Mouse (Mus musculus): ENCODE measurements around the gene Itfg1. TPM values are rescaled to one million over a fixed set of nuclear protein-coding genes. Genes with fewer than 3 reads are reported as not detected.
"Not testable (repeated sequence)": the region's sequence is repeated elsewhere in the genome, so short reads cannot be mapped to it uniquely, and the experiment has no call there.

The Itfg1 gene
- polyA plus RNA-seq, 1 experiment, result 28.1 TPM

GRCm38 (mm10) chr8:85800164-85800563, 40.6 kb downstream of the Itfg1 start:
- H3K4me2 ChIP-seq (ENCODE audit: low read depth), result no peak overlapping the region
- H3ac ChIP-seq (ENCODE audit: control insufficient read depth, insufficient read length), result no peak overlapping the region
- TF ChIP-seq POLR2AphosphoS2 (IDR thresholded peaks at IDR 0.05; ENCODE audit: insufficient read length, low read depth) (no peak), MYOD1 (IDR thresholded peaks at IDR 0.05; ENCODE audit: control insufficient read depth in 1 of 3, insufficient read length in 2 of 3, low read depth in 2 of 3) (no peak)

GRCm38 (mm10) chr8:85796392-85796791, 44.3 kb downstream of the Itfg1 start:
- H3K4me3 ChIP-seq; H3K36me3 ChIP-seq (ENCODE audit: control insufficient read depth, insufficient read depth); H3K4me2 ChIP-seq (ENCODE audit: low read depth); H3K79me2 ChIP-seq (ENCODE audit: control insufficient read depth, insufficient read depth); H3K27me3 ChIP-seq (ENCODE audit: control insufficient read depth, insufficient read depth, insufficient read length); H3ac ChIP-seq (ENCODE audit: control insufficient read depth, insufficient read length): not testable (repeated sequence)

More at GRCm38 (mm10) chr8:85800164-85800563, 40.6 kb downstream of the Itfg1 start:
- Histone ChIP-seq H3K36me3 (ENCODE audit: control insufficient read depth, insufficient read depth) (peaks cover 4% of the 10 kb centered on the region), H3K4me3 (no peak overlapping the region), H3K27me3 (ENCODE audit: control insufficient read depth, insufficient read depth, insufficient read length) (no peaks in the 10 kb centered on the region), H3K79me2 (ENCODE audit: control insufficient read depth, insufficient read depth) (no peaks in the 10 kb centered on the region)

GRCm38 (mm10) chr8:85788341-85788740, 52.4 kb downstream of the Itfg1 start:
- Histone ChIP-seq H3K36me3 (ENCODE audit: control insufficient read depth, insufficient read depth) (no peaks in the 10 kb centered on the region), H3K27me3 (ENCODE audit: control insufficient read depth, insufficient read depth, insufficient read length) (no peaks in the 10 kb centered on the region), H3K4me3 (no peak overlapping the region), H3ac (ENCODE audit: control insufficient read depth, insufficient read length) (no peak overlapping the region), H3K4me2 (ENCODE audit: low read depth) (no peak overlapping the region), H3K79me2 (ENCODE audit: control insufficient read depth, insufficient read depth) (no peaks in the 10 kb centered on the region)
- no peak for TF ChIP-seq REST (IDR thresholded peaks at IDR 0.05; ENCODE audit: insufficient read depth, insufficient read length)
- no peak for TF ChIP-seq USF1 (IDR thresholded peaks at IDR 0.05; ENCODE audit: low read depth)
- no peak for TF ChIP-seq MYOG (IDR thresholded peaks at IDR 0.05; ENCODE audit: control insufficient read depth in 1 of 3, insufficient read depth in 1 of 3, insufficient read length in 2 of 3, low read depth in 2 of 3)
- no peak for TF ChIP-seq CEBPB (IDR thresholded peaks at IDR 0.05; ENCODE audit: insufficient read depth, poor library complexity, severe bottlenecking)
- TF ChIP-seq MAX (IDR thresholded peaks at IDR 0.05; ENCODE audit: low read depth), result no peak
- no peak for TF ChIP-seq POLR2A (IDR thresholded peaks at IDR 0.05; ENCODE audit: insufficient read length, low read depth)
- TF ChIP-seq SRF (IDR thresholded peaks at IDR 0.05; ENCODE audit: control insufficient read depth, insufficient read length, low read depth), result no peak
- no peak for TF ChIP-seq POLR2AphosphoS2 (IDR thresholded peaks at IDR 0.05; ENCODE audit: insufficient read length, low read depth)
- TF ChIP-seq TCF3 (IDR thresholded peaks at IDR 0.05; ENCODE audit: insufficient read length, low read depth), result no peak
- TF ChIP-seq TCF12 (IDR thresholded peaks at IDR 0.05; ENCODE audit: insufficient read depth, poor library complexity, severe bottlenecking), result no peak
- no peak for TF ChIP-seq E2F4 (IDR thresholded peaks at IDR 0.05; ENCODE audit: insufficient read depth)
- no peak for TF ChIP-seq MYOD1 (IDR thresholded peaks at IDR 0.05; ENCODE audit: control insufficient read depth in 1 of 3, insufficient read length in 2 of 3, low read depth in 2 of 3)

GRCm38 (mm10) chr8:85787909-85788308, 52.8 kb downstream of the Itfg1 start:
- TF ChIP-seq CEBPB (IDR thresholded peaks at IDR 0.05; ENCODE audit: insufficient read depth, poor library complexity, severe bottlenecking) (no peak), POLR2A (IDR thresholded peaks at IDR 0.05; ENCODE audit: insufficient read length, low read depth) (no peak), MYOD1 (IDR thresholded peaks at IDR 0.05; ENCODE audit: control insufficient read depth in 1 of 3, insufficient read length in 2 of 3, low read depth in 2 of 3) (no peak), MAX (IDR thresholded peaks at IDR 0.05; ENCODE audit: low read depth) (no peak), POLR2AphosphoS2 (IDR thresholded peaks at IDR 0.05; ENCODE audit: insufficient read length, low read depth) (no peak), USF1 (IDR thresholded peaks at IDR 0.05; ENCODE audit: low read depth) (no peak), SRF (IDR thresholded peaks at IDR 0.05; ENCODE audit: control insufficient read depth, insufficient read length, low read depth) (no peak), TCF12 (IDR thresholded peaks at IDR 0.05; ENCODE audit: insufficient read depth, poor library complexity, severe bottlenecking) (no peak), REST (IDR thresholded peaks at IDR 0.05; ENCODE audit: insufficient read depth, insufficient read length) (no peak), MYOG (IDR thresholded peaks at IDR 0.05; ENCODE audit: control insufficient read depth in 1 of 3, insufficient read depth in 1 of 3, insufficient read length in 2 of 3, low read depth in 2 of 3) (no peak), E2F4 (IDR thresholded peaks at IDR 0.05; ENCODE audit: insufficient read depth) (no peak), TCF3 (IDR thresholded peaks at IDR 0.05; ENCODE audit: insufficient read length, low read depth) (no peak)
- Histone ChIP-seq H3K4me2 (ENCODE audit: low read depth) (no peak overlapping the region), H3K36me3 (ENCODE audit: control insufficient read depth, insufficient read depth) (no peaks in the 10 kb centered on the region), H3ac (ENCODE audit: control insufficient read depth, insufficient read length) (no peak overlapping the region), H3K4me3 (no peak overlapping the region), H3K79me2 (ENCODE audit: control insufficient read depth, insufficient read depth) (no peaks in the 10 kb centered on the region), H3K27me3 (ENCODE audit: control insufficient read depth, insufficient read depth, insufficient read length) (no peaks in the 10 kb centered on the region)

GRCm38 (mm10) chr8:85785506-85785905, 55.2 kb downstream of the Itfg1 start:
- no peaks in the 10 kb centered on the region for H3K79me2 ChIP-seq (ENCODE audit: control insufficient read depth, insufficient read depth)
- no peaks in the 10 kb centered on the region for H3K36me3 ChIP-seq (ENCODE audit: control insufficient read depth, insufficient read depth)
- H3K27me3 ChIP-seq (ENCODE audit: control insufficient read depth, insufficient read depth, insufficient read length), result no peaks in the 10 kb centered on the region
- TF ChIP-seq MYOG (IDR thresholded peaks at IDR 0.05; ENCODE audit: control insufficient read depth in 1 of 3, insufficient read depth in 1 of 3, insufficient read length in 2 of 3, low read depth in 2 of 3) (no peak), MAX (IDR thresholded peaks at IDR 0.05; ENCODE audit: low read depth) (no peak), SRF (IDR thresholded peaks at IDR 0.05; ENCODE audit: control insufficient read depth, insufficient read length, low read depth) (no peak), TCF3 (IDR thresholded peaks at IDR 0.05; ENCODE audit: insufficient read length, low read depth) (no peak), E2F4 (IDR thresholded peaks at IDR 0.05; ENCODE audit: insufficient read depth) (no peak)
- no peak overlapping the region for H3K4me2 ChIP-seq (ENCODE audit: low read depth)
- H3K4me3 ChIP-seq, result no peak overlapping the region
- H3ac ChIP-seq (ENCODE audit: control insufficient read depth, insufficient read length), result no peak overlapping the region

All from myocyte (in vitro differentiated cells).